Mouse (Mus musculus): ENCODE data around the gene Gan.
A peak's percentile ranks its signal among the peaks of the same experiment; 100 is the strongest.

The Gan gene

DNA sequence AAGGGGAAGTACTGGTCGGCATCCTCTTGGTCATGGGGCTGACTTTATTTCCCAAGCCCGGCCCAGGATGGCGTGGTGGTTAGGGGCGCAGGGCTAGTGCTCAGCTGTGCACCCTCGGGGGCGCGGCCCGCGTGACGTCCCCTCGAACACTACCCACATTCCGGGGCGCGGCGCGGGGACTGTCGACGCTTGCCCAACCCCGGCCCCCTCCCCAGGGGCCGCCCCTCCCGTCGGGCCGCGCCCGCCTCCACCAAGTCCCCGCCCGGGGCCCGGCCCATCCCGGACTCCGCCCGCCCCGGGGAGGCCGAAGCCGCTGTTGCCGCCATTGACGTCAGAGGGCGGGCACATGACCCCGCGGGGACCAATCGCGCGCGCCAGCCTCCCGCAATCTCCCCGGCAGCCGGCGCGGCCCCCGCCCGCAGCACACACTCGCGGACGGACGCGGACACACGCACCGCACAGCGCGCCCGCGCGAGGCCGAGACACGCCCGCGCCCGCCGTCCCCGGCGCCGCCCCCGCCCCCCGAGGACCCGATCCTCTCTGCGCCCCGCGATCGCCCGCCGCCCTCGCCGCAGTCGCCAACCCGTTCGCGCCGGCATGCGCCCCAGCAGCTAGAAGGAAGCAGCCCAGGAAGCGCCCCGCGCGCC lies 98.5 kb downstream of the Gan start:
- DNase-seq, result peak; percentile 94

GRCm38 (mm10) chr8:117257029-117257820 lies 99.3 kb downstream of the Gan start, which contains the start of gene Cmip:
Gene Cmip (plus strand): TSS chr8:117257064.
- peak; percentile 61 for DNase-seq

- peak; percentile 40 for DNase-seq
Observed at GRCm38 (mm10) chr8:117257821-117258575, 100.1 kb downstream of the Gan start.

- no peak for DNase-seq
Observed at GRCm38 (mm10) chr8:117258576-117259040, 100.7 kb downstream of the Gan start.

- DNase-seq, result peak; percentile 32
Observed at GRCm38 (mm10) chr8:117259431-117260001, 101.6 kb downstream of the Gan start.

- DNase-seq, result no peak
Observed at GRCm38 (mm10) chr8:117260234-117260929, 102.4 kb downstream of the Gan start.

DNA sequence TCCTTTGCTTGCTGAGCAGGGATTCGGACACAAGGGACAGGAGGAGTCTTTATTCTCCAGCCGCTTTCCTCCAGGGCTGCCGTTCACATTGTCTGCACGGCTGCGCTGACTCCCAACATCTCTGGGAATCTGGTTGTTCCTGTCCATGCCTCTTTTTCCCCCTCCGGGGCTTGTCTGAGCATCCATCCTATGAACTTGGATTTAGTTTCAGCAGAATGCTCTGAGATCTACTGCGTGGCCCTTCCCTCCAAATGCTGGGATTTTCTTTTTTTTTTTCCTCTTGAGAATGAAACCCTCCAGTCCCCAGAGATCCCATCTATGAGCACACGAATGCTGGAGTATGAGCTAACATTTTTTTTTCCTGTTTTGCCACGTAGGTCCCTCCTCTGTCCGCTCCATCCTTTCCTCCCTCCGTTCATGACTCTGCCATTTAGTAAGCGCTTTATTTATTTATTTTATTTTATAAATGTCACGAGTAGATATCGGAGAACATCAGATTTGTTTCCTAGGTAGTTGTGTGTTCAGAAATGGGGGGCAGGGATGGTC lies 103.1 kb downstream of the Gan start:
- DNase-seq, result no peak

GRCm38 (mm10) chr8:117261702-117262101 lies 103.8 kb downstream of the Gan start:
- DNase-seq, result no peak

DNA sequence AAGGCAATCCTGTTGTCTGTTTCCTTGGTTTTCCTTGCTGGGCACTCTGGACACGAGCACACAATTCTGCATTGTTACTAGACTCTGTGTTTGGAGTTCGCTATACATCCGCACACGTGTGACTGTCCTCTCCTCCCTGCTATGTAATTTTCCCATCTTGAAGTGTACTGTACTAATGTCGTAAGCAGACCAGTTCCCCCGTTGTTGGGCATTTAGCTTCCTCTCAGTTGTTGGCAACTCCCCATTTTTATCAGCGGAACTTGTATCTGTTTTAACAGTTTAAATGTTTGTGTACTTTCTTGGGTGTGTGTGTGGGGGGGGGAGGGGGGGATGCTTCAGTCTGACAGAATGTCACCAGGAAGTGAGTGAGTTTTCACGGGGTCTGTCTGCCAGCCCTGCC lies 104.8 kb downstream of the Gan start:
- DNase-seq, result no peak

DNA sequence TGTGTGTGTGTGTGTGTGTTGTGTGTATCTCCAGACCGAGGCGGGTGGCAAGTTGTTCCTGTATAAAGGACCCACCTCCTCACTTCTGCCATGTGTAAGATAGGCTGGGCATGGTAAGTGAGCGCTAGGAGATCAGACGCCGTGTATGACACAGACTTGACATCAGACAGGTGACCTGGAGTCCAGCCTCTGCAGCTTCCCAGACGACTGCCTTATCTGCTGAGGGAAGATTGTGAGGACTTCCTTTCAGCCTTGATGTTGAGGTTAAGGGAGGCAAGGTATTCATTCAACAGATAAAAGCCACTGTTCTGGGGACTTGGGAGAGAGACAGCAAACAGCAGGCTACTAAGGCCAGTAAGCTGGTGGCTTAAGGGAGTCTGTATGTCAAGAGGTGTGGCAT lies 105.5 kb downstream of the Gan start:
- DNase-seq, result no peak

DNA sequence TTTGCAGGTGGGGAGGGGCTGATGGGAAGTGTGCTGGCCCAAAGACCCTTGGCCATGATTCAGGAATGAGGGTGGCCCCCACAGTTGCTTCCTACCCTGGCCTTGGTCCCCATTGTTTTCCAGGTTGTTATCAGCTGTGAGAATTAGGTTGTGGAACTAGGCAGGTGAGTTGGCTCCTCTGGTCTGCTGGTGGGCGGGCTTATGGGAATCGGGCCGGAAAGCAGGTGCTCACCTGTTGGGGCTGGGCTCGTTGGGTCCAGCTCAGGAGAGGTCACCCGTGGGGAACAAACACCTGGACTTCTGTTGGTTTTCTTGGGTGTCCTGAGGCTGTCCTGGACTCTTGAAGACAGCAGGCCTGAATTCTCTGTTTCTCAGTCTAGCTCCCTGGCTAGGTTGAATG lies 107.1 kb downstream of the Gan start:
- DNase-seq, result no peak
